Mouse (Mus musculus) liver, adult (tissue): ENCODE measurements around the gene Smad1.

Source experiments
- GATA4 ChIP-seq: IDR thresholded peaks from 2 replicates; pipeline ENCODE4 v1.6.1; 2014; ENCODE audit warnings: mild to moderate bottlenecking, low read length; ENCODE audit not compliant: insufficient replicate concordance

Gene Smad1

DNA sequence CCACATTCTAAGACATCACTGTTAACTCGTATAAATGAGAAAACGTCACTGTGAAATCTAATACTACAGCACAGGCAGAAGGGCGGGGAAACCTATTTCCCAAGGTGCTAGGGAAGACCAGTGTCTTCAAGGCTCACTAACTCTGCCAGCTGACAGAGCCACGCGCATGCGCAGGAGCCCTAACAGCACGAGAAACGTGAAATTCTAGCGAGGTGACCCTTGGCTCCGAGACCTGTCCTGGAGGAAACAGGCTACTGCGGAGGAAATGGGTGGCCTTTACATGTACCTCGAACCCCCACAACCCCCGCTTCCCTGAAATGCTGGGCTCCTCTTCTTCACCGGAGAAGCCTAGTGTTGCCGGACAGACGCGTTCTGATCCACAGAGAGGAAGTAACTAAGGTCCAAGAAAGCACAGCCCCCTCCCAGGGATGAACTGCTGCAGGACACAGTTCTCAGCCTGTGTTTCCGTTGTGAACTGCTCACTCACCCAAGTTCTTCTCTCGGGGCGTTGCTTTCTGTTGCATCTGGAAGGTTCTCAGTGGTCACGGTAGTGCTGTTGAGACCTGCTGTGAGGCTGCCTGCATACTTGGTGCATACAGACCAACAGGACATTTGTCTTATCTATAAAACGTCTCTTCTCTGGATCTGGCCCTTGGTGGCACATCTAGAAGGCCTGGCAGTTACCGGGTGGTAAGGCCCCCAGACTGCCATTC lies 10.1 kb downstream of the Smad1 start:
- no peak for TF ChIP-seq GATA4

DNA sequence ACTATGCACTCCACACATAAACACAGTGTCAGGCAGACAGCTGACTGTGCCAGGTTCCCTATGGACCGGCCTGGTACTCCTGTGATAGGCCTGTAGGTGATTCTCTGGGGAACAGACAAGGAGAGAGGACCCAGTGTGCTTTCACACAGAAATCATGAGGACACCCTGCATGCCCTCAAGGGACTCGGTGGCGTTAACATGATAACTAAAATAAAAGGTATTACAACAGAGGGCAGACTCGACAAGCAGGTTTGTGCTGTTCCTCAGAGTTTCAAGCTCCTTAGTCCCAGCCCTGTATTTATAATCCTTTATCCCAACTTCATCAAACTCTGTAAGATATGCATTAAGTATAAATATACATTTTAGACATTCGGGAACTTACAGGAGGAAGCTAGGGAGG lies 12.5 kb downstream of the Smad1 start:
- TF ChIP-seq GATA4: no peak

DNA sequence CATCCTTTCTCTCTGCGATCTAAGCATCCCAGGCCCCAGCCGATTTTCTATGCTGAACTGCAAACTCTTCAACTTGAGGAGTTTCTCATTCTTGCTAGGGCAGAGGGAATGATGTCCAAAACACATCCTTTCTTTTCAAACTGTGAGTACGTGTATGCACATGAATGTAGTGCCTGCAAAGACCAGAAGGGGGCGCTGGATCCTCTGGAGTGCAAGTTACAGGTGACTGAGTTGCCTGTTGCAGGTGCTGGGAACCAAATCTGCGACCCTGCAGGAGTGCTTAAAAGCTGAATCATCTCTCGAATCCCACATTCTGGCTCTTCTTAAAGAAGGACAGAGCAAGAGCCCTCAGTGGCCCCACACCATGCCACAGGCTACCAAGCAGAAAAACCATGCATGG lies 13.0 kb downstream of the Smad1 start:
- no peak for TF ChIP-seq GATA4

DNA sequence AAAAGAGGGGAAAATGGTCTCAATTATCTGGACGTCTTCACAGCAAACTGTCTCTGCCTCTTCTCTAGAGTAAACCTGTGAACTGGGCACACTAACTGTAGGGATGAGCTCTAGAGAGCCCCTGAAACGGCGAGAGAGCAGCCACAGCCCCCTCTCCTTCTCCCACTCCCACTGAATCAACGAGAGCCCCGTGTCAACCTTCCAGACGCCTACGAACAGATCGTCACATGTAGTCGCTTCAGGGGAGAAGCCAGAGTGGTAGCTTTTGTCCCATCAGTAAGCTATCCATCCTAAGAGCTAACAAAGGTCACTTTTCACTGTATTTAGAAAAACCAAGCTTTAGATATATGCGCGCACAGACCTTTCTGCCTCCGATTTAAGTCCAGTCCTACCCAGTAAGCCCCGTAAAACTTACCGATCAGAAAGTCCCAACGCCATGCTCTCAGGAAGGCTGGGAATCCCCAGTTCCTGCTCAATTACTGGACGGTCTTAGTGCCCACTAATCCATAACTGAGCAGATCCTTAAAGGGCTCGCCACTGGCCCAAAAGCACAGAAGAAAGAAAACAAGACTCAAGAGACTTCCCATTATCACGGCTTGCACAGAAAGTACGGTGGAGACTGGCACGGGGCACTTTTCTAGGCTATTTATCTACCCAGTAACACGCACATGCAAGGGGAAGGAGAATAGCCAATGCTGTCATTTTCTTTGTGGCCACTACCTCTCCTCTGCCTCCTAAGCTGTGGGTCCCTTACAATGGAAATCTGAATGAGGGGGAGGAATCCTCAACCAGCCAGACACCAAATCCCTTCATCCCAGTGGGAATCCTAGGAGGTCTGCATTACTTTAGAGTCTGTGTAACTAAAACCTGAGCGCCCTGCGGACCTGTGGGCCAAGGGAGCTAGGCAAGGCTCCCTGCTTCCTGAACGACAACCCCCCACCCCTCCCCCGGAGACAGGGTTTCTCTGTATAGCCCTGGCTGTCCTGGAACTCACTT lies 14.7 kb downstream of the Smad1 start:
- TF ChIP-seq GATA4: no peak

DNA sequence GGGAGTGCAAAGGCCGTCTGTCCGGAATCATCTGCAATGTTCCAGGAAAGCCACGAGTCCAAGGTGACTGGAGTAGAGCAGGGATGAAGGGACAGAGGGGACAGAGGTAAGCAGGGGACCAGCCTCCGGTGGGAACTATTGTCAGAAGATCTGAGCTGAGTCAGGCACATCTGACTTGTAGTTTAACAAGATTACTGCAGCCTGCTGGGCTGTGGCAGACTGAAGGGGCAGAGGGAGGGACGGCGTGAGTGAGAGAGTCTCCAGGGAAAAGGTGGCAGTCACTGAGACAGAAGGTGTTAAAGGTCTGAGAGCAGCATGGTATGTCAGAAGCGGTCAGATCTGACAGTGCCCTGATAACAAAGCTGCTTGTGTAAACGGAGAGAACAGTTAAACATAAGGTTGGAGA lies 16.5 kb downstream of the Smad1 start:
- TF ChIP-seq GATA4: no peak

DNA sequence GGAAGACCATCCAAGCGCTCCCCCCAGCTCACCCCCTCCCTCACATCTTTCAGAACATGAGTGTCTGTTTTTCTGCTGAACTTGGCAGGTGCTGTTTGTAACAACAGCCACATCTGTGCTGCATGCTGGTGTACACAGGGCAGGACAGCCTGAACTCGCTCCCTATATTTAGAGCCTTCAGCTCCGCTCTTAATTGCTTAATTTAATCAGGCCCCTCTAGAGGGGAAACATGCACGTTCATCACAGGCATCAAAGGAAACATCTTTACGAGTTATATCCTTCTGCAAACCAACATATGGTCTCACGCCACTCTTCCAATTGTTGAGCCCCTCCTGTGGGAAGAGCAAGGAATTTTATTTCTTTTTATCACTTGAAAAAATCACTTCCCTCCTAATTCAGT lies 17.5 kb downstream of the Smad1 start:
- TF ChIP-seq GATA4: no peak

DNA sequence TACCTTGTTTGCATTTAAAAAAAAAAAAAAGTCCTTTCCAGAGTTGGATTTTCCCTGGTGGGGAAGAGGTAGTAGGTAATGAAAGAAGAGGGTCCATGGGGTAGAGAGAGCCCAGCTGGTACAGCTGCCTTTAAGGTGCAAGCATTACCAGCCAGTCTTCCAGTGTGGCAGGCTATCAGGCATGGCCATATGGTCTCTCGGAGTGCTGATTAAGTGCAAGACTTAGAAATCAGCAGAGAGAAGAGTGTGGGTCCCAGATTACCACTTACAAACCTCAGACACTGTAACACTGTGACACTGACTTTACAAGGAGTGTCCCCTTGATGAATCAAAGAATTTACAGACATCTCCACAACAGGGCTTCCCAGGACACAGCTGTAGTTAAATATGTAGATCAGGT lies 18.9 kb downstream of the Smad1 start:
- no peak for TF ChIP-seq GATA4

DNA sequence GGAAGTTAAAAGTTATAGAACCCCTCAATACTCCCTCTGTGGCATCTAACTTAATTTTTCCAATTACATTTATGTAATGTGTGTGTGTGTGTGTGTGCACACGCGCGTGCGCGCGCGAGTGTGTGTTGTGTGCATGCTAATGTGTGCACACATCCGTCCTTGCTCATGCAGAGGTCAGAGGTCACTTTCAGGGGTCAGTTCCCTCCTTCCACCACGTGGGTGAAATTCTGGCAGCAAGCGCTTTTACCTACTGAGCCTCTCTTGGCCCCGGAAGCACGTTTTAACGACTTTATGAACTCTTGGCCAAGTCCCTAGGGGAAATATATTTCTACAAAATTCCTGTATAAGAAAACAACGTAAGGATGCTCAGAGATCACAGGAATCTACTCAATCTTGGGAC lies 19.3 kb downstream of the Smad1 start:
- no peak for TF ChIP-seq GATA4

DNA sequence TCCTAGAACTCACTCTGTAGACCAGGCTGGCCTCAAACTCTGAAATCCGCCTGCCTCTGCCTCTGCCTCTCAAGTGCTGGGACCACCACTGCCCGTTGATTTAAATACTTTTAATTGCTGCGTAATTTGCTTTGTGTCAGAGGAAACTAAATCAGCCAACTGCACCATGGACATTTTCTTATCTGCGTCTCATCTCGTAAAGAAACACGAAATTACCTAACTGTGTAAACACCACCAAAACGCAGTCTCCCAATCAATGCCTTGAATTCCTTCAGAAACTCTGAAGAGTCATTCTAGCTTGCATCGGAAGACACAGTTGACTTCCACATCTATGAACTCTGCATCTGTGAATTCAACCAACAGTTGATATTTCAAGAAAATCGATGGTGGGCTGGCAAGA lies 22.7 kb downstream of the Smad1 start:
- peak; percentile 71 for TF ChIP-seq GATA4

DNA sequence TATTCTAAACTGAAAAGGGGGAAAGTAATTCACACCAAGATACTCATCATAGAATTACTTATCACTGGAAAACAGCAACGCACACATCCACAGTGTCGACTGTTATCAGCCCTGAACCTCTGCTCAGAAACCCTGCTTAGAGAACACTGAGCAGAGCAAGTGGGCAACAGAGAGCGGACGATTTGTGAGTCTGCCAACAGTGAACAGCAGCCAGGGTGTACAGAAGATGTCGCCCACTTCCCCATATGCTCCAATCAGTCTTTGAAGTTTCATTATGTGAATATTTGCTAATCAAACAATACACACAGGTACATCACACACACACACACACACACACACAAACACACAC lies 23.6 kb downstream of the Smad1 start:
- TF ChIP-seq GATA4: no peak

DNA sequence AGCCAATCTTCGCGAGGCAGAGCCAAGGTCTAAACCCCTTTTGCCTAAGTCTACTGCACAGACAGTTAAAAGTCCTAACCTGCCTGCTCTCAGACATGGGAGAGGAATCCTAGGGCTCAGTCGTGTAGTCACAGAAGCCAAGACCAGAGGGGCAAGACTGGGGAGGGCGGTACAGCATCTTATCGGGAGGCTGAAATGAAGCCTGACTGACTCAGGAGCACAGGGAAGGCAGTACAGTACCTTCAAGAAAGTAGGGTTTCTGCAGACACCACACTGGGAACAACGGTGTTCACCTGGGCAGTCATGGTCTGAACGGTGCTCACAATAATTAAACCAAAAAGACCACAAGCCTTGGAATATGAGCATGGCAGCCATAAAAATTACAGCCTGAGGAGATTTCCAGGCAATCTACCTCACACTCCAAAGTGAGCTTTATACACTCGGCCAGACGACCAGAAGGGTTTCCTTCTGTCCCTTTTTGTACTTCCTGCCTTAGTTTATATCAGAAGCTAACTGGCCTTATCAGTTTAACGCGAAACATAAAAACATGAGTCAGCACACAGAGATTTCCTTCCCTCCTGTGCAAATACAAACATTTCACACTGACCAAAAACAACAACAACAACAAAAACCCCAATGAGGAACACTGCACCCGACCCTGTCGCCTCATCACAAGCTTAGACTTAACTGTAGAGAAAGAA lies 24.1 kb downstream of the Smad1 start:
- TF ChIP-seq GATA4: peak; percentile 60; the same call in 1 of the 2 replicates

DNA sequence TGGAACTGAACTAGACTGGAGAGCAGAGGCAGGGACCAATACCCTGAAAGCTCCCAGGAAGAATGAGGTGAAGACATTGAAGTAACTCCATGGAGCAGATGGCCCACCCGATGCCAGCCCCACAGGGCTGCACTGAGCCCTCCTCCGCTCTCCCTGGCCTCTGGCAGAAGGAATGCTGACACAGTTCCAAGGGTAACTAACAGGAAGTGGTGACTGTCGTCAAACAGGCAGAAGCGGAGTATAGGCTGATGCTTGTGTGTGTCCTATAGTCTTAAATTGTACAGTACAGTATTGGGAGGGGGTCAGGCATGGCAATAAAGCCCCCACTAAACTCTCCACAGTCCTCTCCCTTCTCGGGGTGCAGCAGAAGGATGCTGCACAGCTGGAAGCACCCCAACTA lies 24.9 kb downstream of the Smad1 start:
- TF ChIP-seq GATA4: no peak

DNA sequence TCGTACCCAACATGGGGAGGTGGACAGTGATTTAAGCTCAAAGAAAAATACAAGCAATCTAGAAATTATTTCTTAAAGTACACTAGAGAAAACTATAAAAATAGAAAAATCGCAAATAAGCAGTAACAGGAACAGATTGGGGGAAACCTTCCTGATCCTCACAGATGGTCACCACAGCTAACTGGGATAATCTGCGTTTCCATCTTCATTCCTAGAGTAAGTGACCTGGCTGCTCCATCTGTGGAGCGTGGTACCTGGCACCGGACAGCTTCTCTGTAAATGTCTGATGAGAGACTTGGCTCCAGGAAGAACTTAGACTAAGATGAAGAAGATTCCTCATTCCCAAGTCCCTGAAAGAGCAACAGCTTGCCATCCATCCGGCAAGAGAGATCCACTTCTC lies 25.8 kb downstream of the Smad1 start:
- TF ChIP-seq GATA4: no peak

DNA sequence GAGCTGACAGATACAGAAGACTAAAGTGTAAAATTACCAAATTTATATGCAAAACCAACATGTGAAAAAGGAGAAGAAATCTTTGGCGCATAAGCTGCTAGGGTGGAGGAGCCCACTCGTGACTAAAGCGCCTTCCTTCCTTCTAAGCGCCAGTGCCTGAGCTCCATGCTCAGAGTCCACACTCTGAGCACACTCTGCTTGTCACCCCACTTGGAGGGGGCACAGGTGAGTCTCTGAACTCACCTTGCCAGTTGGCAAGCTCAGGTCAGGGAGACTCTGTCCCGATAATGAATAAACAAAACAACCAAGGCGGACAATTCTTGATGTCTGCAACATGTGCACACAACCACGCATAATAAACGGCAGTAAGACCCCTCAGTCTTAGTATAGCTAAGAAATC lies 26.4 kb downstream of the Smad1 start:
- no peak for TF ChIP-seq GATA4

DNA sequence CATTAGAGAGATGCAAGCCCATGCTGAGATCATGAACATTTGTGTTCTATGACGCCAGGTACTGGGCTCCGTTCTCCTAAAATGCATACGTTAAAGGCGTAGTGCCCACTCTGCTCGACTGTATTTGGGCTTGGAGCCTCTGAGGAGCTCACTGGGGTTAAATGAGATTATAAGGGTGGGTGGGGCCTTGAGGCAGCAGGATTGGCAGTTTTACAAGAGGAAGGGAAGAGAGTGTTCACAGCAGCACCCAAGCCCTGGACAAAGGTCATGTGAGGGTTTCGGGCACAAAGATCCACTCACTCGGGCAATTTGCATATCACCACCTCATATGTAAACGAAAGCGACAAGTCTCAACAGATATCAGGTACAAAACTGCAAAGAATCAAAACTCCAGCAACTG lies 26.8 kb downstream of the Smad1 start:
- TF ChIP-seq GATA4: no peak

DNA sequence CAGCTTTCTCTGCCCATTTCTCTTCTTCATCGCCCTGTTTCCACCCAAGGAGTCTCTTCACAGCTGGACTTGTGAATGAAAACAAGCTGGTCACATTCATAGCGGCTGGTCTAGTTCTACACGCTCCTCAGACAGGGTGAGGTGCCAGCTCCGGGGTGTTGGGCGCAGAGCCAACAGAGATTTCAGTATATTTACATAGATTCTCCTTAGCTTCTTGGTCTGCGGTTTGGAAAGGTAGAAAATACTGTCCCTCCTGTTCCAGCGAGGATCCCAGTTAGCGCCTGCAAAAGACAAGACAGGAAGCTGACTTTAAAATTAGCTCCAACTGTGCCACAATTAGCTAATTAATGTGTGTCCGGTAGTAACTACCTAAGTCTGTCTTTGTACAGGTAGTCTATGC lies 27.2 kb downstream of the Smad1 start:
- no peak for TF ChIP-seq GATA4
